Mouse (Mus musculus) ZHBTc4 (cell line): ENCODE measurements around the gene Hacd1.

ENCODE experiments used
- DNase-seq: peaks from one replicate; pipeline ENCODE4 v3.0.0-alpha.2; 2011; ENCODE audit warnings: low read depth, low spot score

Hacd1 gene

GRCm38 (mm10) chr2:14055566-14056331 lies at the start of gene Hacd1:
Gene Hacd1 (minus strand): TSS chr2:14056135.
- peak; percentile 94 for DNase-seq

GRCm38 (mm10) chr2:14103924-14104323 lies 48.0 kb upstream of the Hacd1 start:
- peak; percentile 48 for DNase-seq

- DNase-seq = no peak
Observed at GRCm38 (mm10) chr2:14102603-14103002, 46.7 kb upstream of the Hacd1 start.

GRCm38 (mm10) chr2:14100533-14100932 lies 44.6 kb upstream of the Hacd1 start:
- DNase-seq = no peak

GRCm38 (mm10) chr2:14078527-14078926 lies 22.6 kb upstream of the Hacd1 start:
- DNase-seq = peak; percentile 18

GRCm38 (mm10) chr2:14074221-14074901 lies 18.4 kb upstream of the Hacd1 start:
- DNase-seq = no peak

- peak; percentile 94 for DNase-seq
Observed at GRCm38 (mm10) chr2:14073362-14074220, 17.7 kb upstream of the Hacd1 start, which contains the start of gene Stam. Gene Stam (plus strand): TSS chr2:14074098.

- no peak for DNase-seq
Observed at GRCm38 (mm10) chr2:14073008-14073361, 17.1 kb upstream of the Hacd1 start.

- no peak for DNase-seq
Observed at GRCm38 (mm10) chr2:14070466-14070865, 14.5 kb upstream of the Hacd1 start.

- no peak for DNase-seq
Observed at GRCm38 (mm10) chr2:14069027-14069426, 13.1 kb upstream of the Hacd1 start.

GRCm38 (mm10) chr2:14065704-14066650 lies 10.0 kb upstream of the Hacd1 start:
- no peak for DNase-seq

- DNase-seq = no peak
Observed at GRCm38 (mm10) chr2:14055168-14055565, 768 bp downstream of the Hacd1 start.

GRCm38 (mm10) chr2:14054716-14055115 lies 1.2 kb downstream of the Hacd1 start:
- no peak for DNase-seq

GRCm38 (mm10) chr2:14054163-14054562 lies 1.8 kb downstream of the Hacd1 start:
- DNase-seq = no peak

GRCm38 (mm10) chr2:14053618-14054017 lies 2.3 kb downstream of the Hacd1 start:
- no peak for DNase-seq

GRCm38 (mm10) chr2:14048808-14049207 lies 7.1 kb downstream of the Hacd1 start:
- DNase-seq = no peak

GRCm38 (mm10) chr2:14048381-14048780 lies 7.6 kb downstream of the Hacd1 start:
- DNase-seq = peak; percentile 73

GRCm38 (mm10) chr2:14043577-14044170 lies 12.3 kb downstream of the Hacd1 start:
- no peak for DNase-seq

- peak; percentile 45 for DNase-seq
Observed at GRCm38 (mm10) chr2:14043011-14043410, 12.9 kb downstream of the Hacd1 start.

GRCm38 (mm10) chr2:14041249-14041648 lies 14.7 kb downstream of the Hacd1 start:
- peak; percentile 45 for DNase-seq

GRCm38 (mm10) chr2:14019228-14019627 lies 36.7 kb downstream of the Hacd1 start:
- DNase-seq = no peak
